In the genomic region with DNA sequence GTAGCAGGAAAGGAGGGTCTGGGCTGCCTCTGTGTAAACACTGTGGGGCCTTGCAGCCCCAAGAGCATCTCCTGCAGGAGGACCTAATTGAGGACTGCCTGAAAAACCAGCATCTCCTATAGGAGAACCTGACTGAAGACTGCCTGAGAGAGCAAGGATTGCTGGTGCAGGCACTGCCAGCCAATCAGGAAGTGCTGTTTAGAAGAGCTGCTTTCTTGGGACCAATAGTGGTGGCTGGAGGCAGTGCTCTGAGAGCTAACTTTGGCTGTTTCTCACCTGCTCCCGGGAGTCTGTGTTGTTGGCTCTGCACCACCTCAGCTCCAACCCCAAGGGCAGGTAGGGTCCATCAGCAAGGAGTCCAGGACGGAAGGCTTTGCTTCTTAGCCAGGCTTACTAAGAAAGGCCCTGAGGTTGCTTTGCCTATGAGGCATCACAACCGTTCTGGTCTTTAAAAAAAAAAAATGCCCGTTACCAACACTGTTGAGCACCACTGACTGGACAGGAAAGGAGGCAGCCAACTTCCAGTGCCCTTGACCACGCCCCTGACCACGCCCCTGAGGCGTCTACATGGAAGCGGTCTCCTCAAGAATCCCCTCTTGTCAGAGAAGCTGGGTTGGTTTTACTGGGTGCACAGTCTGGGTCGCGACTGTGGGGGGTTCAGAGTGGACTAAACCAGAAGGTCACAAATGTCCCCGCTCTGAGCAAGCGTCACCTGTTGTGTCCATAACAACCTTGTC, we compare ENCODE assay signal across 7 mouse cellular contexts.
DNase-seq lines count a peak whose midpoint lies in the region; ATAC-seq and TF ChIP-seq lines count a peak whose summit lies in the region.
"Not testable (repeated sequence)": the region's sequence is repeated elsewhere in the genome, so short reads cannot be mapped to it uniquely, and the experiment has no call there.

No protein-coding gene starts in this region.

- DNase-seq in embryo, embryonic 10 days (ENCODE audit: low spot score): peak; percentile 44
- DNase-seq in kidney, postnatal 0 days (ENCODE audit: low spot score); limb, embryonic 14.5 days (ENCODE audit: low spot score): not testable (repeated sequence)
- DNase-seq in lung, postnatal 0 days (ENCODE audit: low spot score): peak; percentile 52
- peak; percentile 85 for DNase-seq in midbrain, embryonic 11.5 days (ENCODE audit: low spot score, missing footprints)

- H3K4me1 ChIP-seq in heart, embryonic 12.5 days (replicated peaks); kidney, postnatal 0 days (replicated peaks; ENCODE audit: insufficient read depth, low read length); limb, embryonic 14.5 days (ENCODE audit: control insufficient read depth, insufficient read depth, low read length); lung, postnatal 0 days (ENCODE audit: insufficient read depth, low read depth, low read length): not testable (repeated sequence)
- H3K4me1 ChIP-seq in hindbrain, embryonic 15.5 days (replicated peaks): peaks cover 13% of the 10 kb centered on the region; the same call in 1 of the 2 replicates
- H3K4me1 ChIP-seq in midbrain, embryonic 11.5 days (ENCODE audit: control insufficient read depth, insufficient read depth, low read length): peaks cover 20% of the 10 kb centered on the region

- H3K4me3 ChIP-seq in heart, embryonic 12.5 days; hindbrain, embryonic 15.5 days; kidney, postnatal 0 days (replicated peaks; ENCODE audit: low read depth, low read length); limb, embryonic 14.5 days (replicated peaks; ENCODE audit: low read length); lung, postnatal 0 days (ENCODE audit: low read depth, low read length); midbrain, embryonic 11.5 days (ENCODE audit: low read depth, low read length): not testable (repeated sequence)

- not testable (repeated sequence) for H3K36me3 ChIP-seq in heart, embryonic 12.5 days; hindbrain, embryonic 15.5 days; kidney, postnatal 0 days (ENCODE audit: insufficient read depth, low read length); limb, embryonic 14.5 days (ENCODE audit: control insufficient read depth, insufficient read depth, low read length); lung, postnatal 0 days (ENCODE audit: insufficient read depth, low read length); midbrain, embryonic 11.5 days (ENCODE audit: control insufficient read depth, insufficient read depth, low read length)

- not testable (repeated sequence) for H3K27me3 ChIP-seq in heart, embryonic 12.5 days (replicated peaks); hindbrain, embryonic 15.5 days; kidney, postnatal 0 days (ENCODE audit: insufficient read depth, low read length); limb, embryonic 14.5 days (ENCODE audit: control insufficient read depth, insufficient read depth, low read length); lung, postnatal 0 days (replicated peaks; ENCODE audit: insufficient read depth, low read length); midbrain, embryonic 11.5 days (ENCODE audit: control insufficient read depth, insufficient read depth, low read length)

- WGBS in heart, embryonic 12.5 days: 40% methylated on average over 12 of the region's 12 CpGs
- 50% methylated on average over 12 of the region's 12 CpGs for WGBS in hindbrain, embryonic 15.5 days
- 57% methylated on average over 12 of the region's 12 CpGs for WGBS in kidney, postnatal 0 days
- 45% methylated on average over 12 of the region's 12 CpGs for WGBS in limb, embryonic 14.5 days
- WGBS in lung, postnatal 0 days: 31% methylated on average over 12 of the region's 12 CpGs
- 48% methylated on average over 12 of the region's 12 CpGs for WGBS in midbrain, embryonic 11.5 days

- H3K9ac ChIP-seq in heart, embryonic 12.5 days; hindbrain, embryonic 15.5 days; kidney, postnatal 0 days (ENCODE audit: low read depth, low read length); limb, embryonic 14.5 days (ENCODE audit: low read depth, low read length, severe bottlenecking); lung, postnatal 0 days (replicated peaks; ENCODE audit: low read depth); midbrain, embryonic 11.5 days (ENCODE audit: low read length): not testable (repeated sequence)

- H3K9me3 ChIP-seq in heart, embryonic 12.5 days (replicated peaks); hindbrain, embryonic 15.5 days; kidney, postnatal 0 days (replicated peaks; ENCODE audit: low read length); limb, embryonic 14.5 days (ENCODE audit: control insufficient read depth, low read length); lung, postnatal 0 days (ENCODE audit: low read length); midbrain, embryonic 11.5 days (ENCODE audit: control insufficient read depth, low read length): not testable (repeated sequence)

- H3K4me2 ChIP-seq in heart, embryonic 12.5 days: 0 out of 2 replicates have a peak overlapping the region, but pooled peaks have one; percentile 25
- H3K4me2 ChIP-seq in hindbrain, embryonic 15.5 days; kidney, postnatal 0 days (ENCODE audit: low read length); limb, embryonic 14.5 days (replicated peaks; ENCODE audit: low read depth, low read length, severe bottlenecking); midbrain, embryonic 11.5 days: not testable (repeated sequence)
- H3K4me2 ChIP-seq in lung, postnatal 0 days (replicated peaks; ENCODE audit: low read depth, low read length): 0 out of 2 replicates have a peak overlapping the region, but pooled peaks have one; percentile 3

- TF ChIP-seq EP300 in lung, postnatal 0 days (IDR thresholded peaks at IDR 0.05): not testable (repeated sequence)

- ATAC-seq in heart, embryonic 12.5 days (ENCODE audit: insufficient number of reproducible peaks, low FRiP score): peak; percentile 29; the same call in 1 of the 2 replicates
- peak; percentile 30; the same call in 1 of the 2 replicates for ATAC-seq in hindbrain, embryonic 15.5 days (ENCODE audit: low FRiP score, low read depth)
- not testable (repeated sequence) for ATAC-seq in kidney, postnatal 0 days (replicated peaks; ENCODE audit: low FRiP score, low read depth); midbrain, embryonic 11.5 days (ENCODE audit: low FRiP score)
- peak; percentile 19; the same call in 1 of the 2 replicates for ATAC-seq in limb, embryonic 14.5 days (ENCODE audit: low FRiP score, low read depth)
- ATAC-seq in lung, postnatal 0 days: peak; percentile 51

- not testable (repeated sequence) for TF ChIP-seq CTCF in kidney, postnatal 0 days (IDR thresholded peaks at IDR 0.05; ENCODE audit: low read depth); lung, postnatal 0 days (IDR thresholded peaks at IDR 0.05)

- not testable (repeated sequence) for H3K27ac ChIP-seq in heart, embryonic 12.5 days (ENCODE audit: poor library complexity, severe bottlenecking); hindbrain, embryonic 15.5 days (replicated peaks); limb, embryonic 14.5 days (replicated peaks; ENCODE audit: low read depth, low read length)
- H3K27ac ChIP-seq in kidney, postnatal 0 days: 0 out of 2 replicates have a peak overlapping the region, but pooled peaks have one; percentile 31
- H3K27ac ChIP-seq in lung, postnatal 0 days (ENCODE audit: low read length): peak overlapping the region; percentile 54
- H3K27ac ChIP-seq in midbrain, embryonic 11.5 days (ENCODE audit: low read depth, low read length): peak overlapping the region; percentile 84; the same call in 1 of the 2 replicates

- TF ChIP-seq POLR2A in limb, embryonic 14.5 days (IDR thresholded peaks at IDR 0.05; ENCODE audit: borderline replicate concordance, extremely low read depth, insufficient read depth, insufficient read length): not testable (repeated sequence)
